Mouse (Mus musculus) limb, embryonic 14.5 days (tissue): ENCODE measurements at regions not wholly inside any gene's neighbourhood (a gene's known extent, or its start where the extent isn't known, plus 50 kb on each side); places are given as distances from the start of the nearest gene placed in this dataset.

Experiments
- ATAC-seq: fragments of 200-750 bp; cut with Nextera tagmentation; 2 replicates; pipeline ENCODE4 v1.8.0; 2017; ENCODE audit warnings: low read depth, moderate number of reproducible peaks, moderate TSS enrichment; ENCODE audit not compliant: low FRiP score
- DNase-seq: peaks from one replicate; pipeline ENCODE4 v3.0.0-alpha.2; 2015; ENCODE audit warnings: low spot score
- H3K27ac ChIP-seq: fragments of 300-500 bp; sonication (generic); replicated peaks from 2 replicates; pipeline ENCODE4 v1.5.1; 2014; ENCODE audit warnings: low read depth, mild to moderate bottlenecking, low read length, moderate library complexity, mixed read lengths
- H3K27me3 ChIP-seq: fragments of 300-500 bp; sonication (generic); 2 replicates; pipeline ENCODE4 v1.6.1; 2014; ENCODE audit warnings: low read length, mixed read lengths; ENCODE audit not compliant: control insufficient read depth, insufficient read depth
- H3K36me3 ChIP-seq: fragments of 300-500 bp; sonication (generic); 2 replicates; pipeline ENCODE4 v1.6.1; 2014; ENCODE audit warnings: mild to moderate bottlenecking, low read length, moderate library complexity, mixed read lengths; ENCODE audit not compliant: control insufficient read depth, insufficient read depth
- H3K4me1 ChIP-seq: fragments of 300-500 bp; sonication (generic); 2 replicates; pipeline ENCODE4 v1.6.1; 2014; ENCODE audit warnings: antibody characterized with exemption, low read length, mixed read lengths; ENCODE audit not compliant: control insufficient read depth, insufficient read depth
- H3K4me2 ChIP-seq: fragments of 300-500 bp; sonication (generic); replicated peaks from 2 replicates; pipeline ENCODE4 v1.6.1; 2014; ENCODE audit warnings: low read depth, mild to moderate bottlenecking, low read length, moderate library complexity; ENCODE audit not compliant: severe bottlenecking
- H3K4me3 ChIP-seq: fragments of 300-500 bp; sonication (generic); replicated peaks from 2 replicates; pipeline ENCODE4 v1.5.1; 2014; ENCODE audit warnings: low read length
- H3K9ac ChIP-seq: fragments of 300-500 bp; sonication (generic); 2 replicates; pipeline ENCODE4 v1.6.1; 2014; ENCODE audit warnings: mild to moderate bottlenecking, low read depth, low read length, moderate library complexity; ENCODE audit not compliant: severe bottlenecking
- H3K9me3 ChIP-seq: fragments of 300-500 bp; sonication (generic); 2 replicates; pipeline ENCODE4 v1.6.1; 2016; ENCODE audit warnings: low read length; ENCODE audit not compliant: control insufficient read depth
- POLR2A ChIP-seq: fragments of 200-500 bp; IDR thresholded peaks from 2 replicates; pipeline ENCODE4 v1.8.0; 2012; ENCODE audit warnings: inconsistent platforms, mild to moderate bottlenecking, moderate library complexity, borderline replicate concordance; ENCODE audit not compliant: insufficient read depth, insufficient read length; ENCODE audit errors: extremely low read depth
- WGBS: fragments of 180-500 bp; shearing (Covaris S2); extraction: QIAGEN DNeasy Blood & Tissue Kit; methylation state at CpG from one replicate; pipeline ENCODE4 v1.1.7; 2014; 5-methylcytosine and 5-hydroxymethylcytosine counted together

- no peaks in the 10 kb centered on the region for H3K36me3 ChIP-seq
- no peaks in the 10 kb centered on the region for H3K9me3 ChIP-seq
- H3K4me1 ChIP-seq: 0 out of 2 replicates have a peak, but pooled peaks cover 2% of the 10 kb centered on the region
- no peak overlapping the region for H3K27ac ChIP-seq
- ATAC-seq (no peak), DNase-seq (no peak)
- no peaks in the 10 kb centered on the region for H3K27me3 ChIP-seq
- H3K4me2 ChIP-seq: no peak overlapping the region
- no peak overlapping the region for H3K4me3 ChIP-seq
- WGBS: 81% methylated on average over 14 of the region's 14 CpGs
- TF ChIP-seq POLR2A: no peak
- no peak overlapping the region for H3K9ac ChIP-seq
Measured at GRCm38 (mm10) chr15:62189565-62190181, 1266.9 kb upstream of the A1bg start.

GRCm38 (mm10) chr15:62186548-62186947 lies 1263.7 kb upstream of the A1bg start:
- no peak for TF ChIP-seq POLR2A
- Histone ChIP-seq H3K9ac (no peak overlapping the region), H3K27me3 (no peaks in the 10 kb centered on the region), H3K4me3 (no peak overlapping the region), H3K9me3 (no peaks in the 10 kb centered on the region), H3K4me2 (no peak overlapping the region), H3K36me3 (no peaks in the 10 kb centered on the region), H3K27ac (no peak overlapping the region), H3K4me1 (0 out of 2 replicates have a peak, but pooled peaks cover 2% of the 10 kb centered on the region)
- ATAC-seq (no peak), DNase-seq (no peak)
- 93% methylated on average over 11 of the region's 11 CpGs for WGBS

- WGBS: 92% methylated on average over 4 of the region's 4 CpGs
- DNase-seq: no peak
- ATAC-seq: no peak
Measured at GRCm38 (mm10) chr15:62183803-62184202, 1261.0 kb upstream of the A1bg start.

GRCm38 (mm10) chr15:62181454-62181910 lies 1258.7 kb upstream of the A1bg start:
- no peak overlapping the region for H3K9ac ChIP-seq
- TF ChIP-seq POLR2A: no peak
- H3K9me3 ChIP-seq: no peaks in the 10 kb centered on the region
- no peaks in the 10 kb centered on the region for H3K4me1 ChIP-seq
- H3K36me3 ChIP-seq: no peaks in the 10 kb centered on the region
- ATAC-seq (no peak), DNase-seq (no peak)
- H3K27me3 ChIP-seq: no peaks in the 10 kb centered on the region
- 79% methylated on average over 2 of the region's 2 CpGs for WGBS
- no peak overlapping the region for H3K4me2 ChIP-seq
- no peak overlapping the region for H3K27ac ChIP-seq
- H3K4me3 ChIP-seq: no peak overlapping the region

More at GRCm38 (mm10) chr15:62183803-62184202, 1261.0 kb upstream of the A1bg start:
- no peak overlapping the region for H3K27ac ChIP-seq
- no peaks in the 10 kb centered on the region for H3K36me3 ChIP-seq
- no peak overlapping the region for H3K9ac ChIP-seq
- no peaks in the 10 kb centered on the region for H3K27me3 ChIP-seq
- H3K9me3 ChIP-seq: no peaks in the 10 kb centered on the region
- no peak for TF ChIP-seq POLR2A
- H3K4me2 ChIP-seq: no peak overlapping the region
- no peak overlapping the region for H3K4me3 ChIP-seq
- no peaks in the 10 kb centered on the region for H3K4me1 ChIP-seq

- H3K9me3 ChIP-seq: no peaks in the 10 kb centered on the region
- no peaks in the 10 kb centered on the region for H3K27me3 ChIP-seq
- DNase-seq: no peak
- H3K4me1 ChIP-seq: no peaks in the 10 kb centered on the region
- no peak for TF ChIP-seq POLR2A
- 96% methylated on average over 3 of the region's 3 CpGs for WGBS
- no peaks in the 10 kb centered on the region for H3K36me3 ChIP-seq
- ATAC-seq: no peak
- no peak overlapping the region for H3K4me2 ChIP-seq
- H3K27ac ChIP-seq: no peak overlapping the region
- no peak overlapping the region for H3K9ac ChIP-seq
- H3K4me3 ChIP-seq: no peak overlapping the region
Measured at GRCm38 (mm10) chr15:62180718-62181117, 1257.9 kb upstream of the A1bg start.
